Mouse (Mus musculus) spleen, adult 2 months (tissue): ENCODE measurements around the gene Tmem215. TPM values are rescaled to one million over a fixed set of nuclear protein-coding genes. Genes with fewer than 3 reads are reported as not detected.

Experiments
- DNase-seq, 2 experiments: peaks; one replicate each; pipeline versions ENCODE4 v3.0.0 to v3.0.0-alpha.2; 2012 to 2021; ENCODE audit warnings: low spot score in 2 of 2, low read depth in 1 of 2
- H3K27ac ChIP-seq: fragments of 200-500 bp; 2 replicates; pipeline ENCODE4 v1.5.1; 2012; ENCODE audit warnings: low read length, inconsistent platforms; ENCODE audit not compliant: insufficient read depth
- H3K27me3 ChIP-seq: fragments of 200-500 bp; 2 replicates; pipeline ENCODE4 v1.6.1; 2012; ENCODE audit warnings: mild to moderate bottlenecking, moderate library complexity, low read length, inconsistent platforms; ENCODE audit not compliant: control insufficient read depth, insufficient read depth
- H3K36me3 ChIP-seq: fragments of 200-500 bp; 2 replicates; pipeline ENCODE4 v1.6.1; 2012; ENCODE audit warnings: mild to moderate bottlenecking, low read length, inconsistent platforms; ENCODE audit not compliant: control insufficient read depth, insufficient read depth
- H3K4me1 ChIP-seq: fragments of 200-500 bp; 2 replicates; pipeline ENCODE4 v1.6.1; 2011; ENCODE audit warnings: inconsistent platforms; ENCODE audit not compliant: control insufficient read depth, insufficient read depth, insufficient read length
- H3K4me3 ChIP-seq: fragments of 200-500 bp; 2 replicates; pipeline ENCODE4 v1.5.1; 2011; ENCODE audit warnings: mild to moderate bottlenecking, inconsistent platforms; ENCODE audit not compliant: insufficient read depth, insufficient read length; ENCODE audit errors: extremely low read depth
- CTCF ChIP-seq: fragments of 200-500 bp; IDR thresholded peaks from 2 replicates; pipeline ENCODE4 v1.5.1; 2011; ENCODE audit warnings: mild to moderate bottlenecking, inconsistent platforms; ENCODE audit not compliant: insufficient read depth, insufficient read length, insufficient replicate concordance; ENCODE audit errors: extremely low read depth
- POLR2A ChIP-seq: fragments of 200-500 bp; IDR thresholded peaks from 2 replicates; pipeline ENCODE4 v1.6.1; 2011; ENCODE audit warnings: low read depth, low read length, inconsistent platforms
- WGBS: fragments of 180-500 bp; shearing (Covaris S2); methylation state at CpG from one replicate; pipeline ENCODE4 v1.1.7; 2018; 5-methylcytosine and 5-hydroxymethylcytosine counted together
- polyA plus RNA-seq: library from polyadenylated mRNA; depleted of rRNA; stranded (reverse); fragments of >200 nt; gene quantifications from 2 replicates; pipeline ENCODE4 v1.2.3, GENCODE M21; 2012; rRNA removed

Gene Tmem215
- polyA plus RNA-seq, 1 experiment: 4.0 TPM

GRCm38 (mm10) chr4:40509534-40509933 lies 37.6 kb downstream of the Tmem215 start:
- TF ChIP-seq CTCF (no peak), POLR2A (no peak)
- Histone ChIP-seq H3K27ac (no peak overlapping the region), H3K36me3 (no peaks in the 10 kb centered on the region), H3K27me3 (no peaks in the 10 kb centered on the region), H3K4me1 (no peaks in the 10 kb centered on the region), H3K4me3 (no peak overlapping the region)
- 90% methylated on average over 16 of the region's 16 CpGs for WGBS
- no peak for DNase-seq

- TF ChIP-seq POLR2A (no peak), CTCF (no peak)
- Histone ChIP-seq H3K27ac (no peak overlapping the region), H3K27me3 (no peaks in the 10 kb centered on the region), H3K4me1 (no peaks in the 10 kb centered on the region), H3K4me3 (no peak overlapping the region), H3K36me3 (no peaks in the 10 kb centered on the region)
- no peak for DNase-seq
- WGBS: 87% methylated on average over 2 of the region's 2 CpGs
These were observed 41.3 kb downstream of the Tmem215 start for GRCm38 (mm10) chr4:40513235-40513634.

- no peak for TF ChIP-seq CTCF
- TF ChIP-seq POLR2A: no peak
- H3K4me1 ChIP-seq: no peaks in the 10 kb centered on the region
- H3K27ac ChIP-seq: no peak overlapping the region
- H3K27me3 ChIP-seq: no peaks in the 10 kb centered on the region
- H3K4me3 ChIP-seq: no peak overlapping the region
- no peaks in the 10 kb centered on the region for H3K36me3 ChIP-seq
- no peak for DNase-seq
- 91% methylated on average over 14 of the region's 14 CpGs for WGBS
These were observed 46.8 kb downstream of the Tmem215 start for GRCm38 (mm10) chr4:40518545-40519324.

Other genes with a start within 250 kb of the Tmem215 start
- 22.2 and 23.2 TPM in 2 replicates for gene Ddx58, start 232.4 kb upstream of the Tmem215 start, polyA plus RNA-seq
- gene Smim27, start 202.6 kb upstream of the Tmem215 start, polyA plus RNA-seq: 13.1 and 13.9 TPM in 2 replicates
- 2.5 and 3.3 TPM in 2 replicates for gene Topors, start 202.3 kb upstream of the Tmem215 start, polyA plus RNA-seq
- gene Ndufb6, start 192.8 kb upstream of the Tmem215 start, polyA plus RNA-seq: 27.5 and 32.9 TPM in 2 replicates
- 3.8 and 4.4 TPM in 2 replicates for gene Aptx, start 231.0 kb downstream of the Tmem215 start, polyA plus RNA-seq
- 2.3 and 4.1 TPM in 2 replicates for gene Dnaja1, start 250.0 kb downstream of the Tmem215 start, polyA plus RNA-seq